Mouse (Mus musculus) spleen, postnatal 36 days (tissue): ENCODE data around the gene Car10.
"Not testable (repeated sequence)": the region's sequence is repeated elsewhere in the genome, so short reads cannot be mapped to it uniquely, and the experiment has no call there.

Experiments used
- DNase-seq, 2 experiments: peaks; one replicate each; pipeline ENCODE4 v3.0.0; 2022; ENCODE audit warnings: low spot score in 2 of 2, mixed read lengths in 1 of 2

The Car10 gene

GRCm38 (mm10) chr11:93391159-93391558 is 293.3 kb downstream of the Car10 start:
- no peak for DNase-seq

GRCm38 (mm10) chr11:93393371-93393770 is 295.5 kb downstream of the Car10 start:
- not testable (repeated sequence) for DNase-seq

GRCm38 (mm10) chr11:93396356-93396755 is 298.5 kb downstream of the Car10 start:
- DNase-seq, result no peak

- not testable (repeated sequence) for DNase-seq
These were observed 303.3 kb downstream of the Car10 start for GRCm38 (mm10) chr11:93401167-93401566.

GRCm38 (mm10) chr11:93407981-93408380 is 310.2 kb downstream of the Car10 start:
- DNase-seq, result no peak

- DNase-seq, result no peak
These were observed 333.7 kb downstream of the Car10 start for GRCm38 (mm10) chr11:93431482-93431881.

GRCm38 (mm10) chr11:93434997-93435915 is 337.4 kb downstream of the Car10 start:
- DNase-seq, result no peak

- DNase-seq, result no peak
These were observed 339.1 kb downstream of the Car10 start for GRCm38 (mm10) chr11:93436892-93437291.

- DNase-seq, result no peak
These were observed 342.6 kb downstream of the Car10 start for GRCm38 (mm10) chr11:93440466-93440865.

GRCm38 (mm10) chr11:93443777-93444176 is 345.9 kb downstream of the Car10 start:
- no peak for DNase-seq

GRCm38 (mm10) chr11:93444741-93445140 is 346.9 kb downstream of the Car10 start:
- DNase-seq, result no peak

GRCm38 (mm10) chr11:93447566-93447965 is 349.7 kb downstream of the Car10 start:
- DNase-seq, result no peak

- no peak for DNase-seq
These were observed 350.7 kb downstream of the Car10 start for GRCm38 (mm10) chr11:93448290-93449256.

- DNase-seq, result no peak
These were observed 352.7 kb downstream of the Car10 start for GRCm38 (mm10) chr11:93450535-93450934.

- no peak for DNase-seq
These were observed 368.4 kb downstream of the Car10 start for GRCm38 (mm10) chr11:93466221-93466620.

- no peak for DNase-seq
These were observed 369.9 kb downstream of the Car10 start for GRCm38 (mm10) chr11:93467711-93468110.

GRCm38 (mm10) chr11:93470771-93471170 is 372.9 kb downstream of the Car10 start:
- DNase-seq, result no peak

GRCm38 (mm10) chr11:93471573-93472179 is 373.8 kb downstream of the Car10 start:
- no peak for DNase-seq

GRCm38 (mm10) chr11:93484661-93485060 is 386.8 kb downstream of the Car10 start:
- no peak for DNase-seq

GRCm38 (mm10) chr11:93487021-93487420 is 389.2 kb downstream of the Car10 start:
- DNase-seq, result no peak

GRCm38 (mm10) chr11:93487913-93488604 is 390.2 kb downstream of the Car10 start:
- no peak for DNase-seq
